Mouse (Mus musculus): ENCODE measurements at regions not wholly inside any gene's neighbourhood (a gene's known extent, or its start where the extent isn't known, plus 50 kb on each side); places are given as distances from the start of the nearest gene placed in this dataset.

DNA sequence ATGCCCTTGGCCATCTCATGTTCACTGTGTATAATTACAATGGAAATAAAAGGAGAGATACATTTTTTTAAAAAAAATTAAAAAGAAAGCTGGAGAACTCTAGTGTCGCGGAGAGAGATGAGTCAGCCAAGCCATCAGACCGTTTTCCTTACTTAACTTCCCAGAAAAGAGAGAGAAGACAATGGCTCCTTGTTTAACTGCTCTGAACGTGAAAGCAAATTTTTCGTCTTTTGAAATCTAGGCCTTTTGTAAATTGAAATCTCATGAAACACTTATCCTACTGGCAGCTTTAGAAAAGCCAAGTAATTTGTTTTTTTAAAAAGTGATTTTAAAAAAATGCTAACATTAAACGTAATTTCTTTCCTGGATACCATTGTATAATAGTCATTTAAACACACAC lies 89.7 kb upstream of the Runx1 start:
- no peak for TF ChIP-seq EP300 (IDR thresholded peaks at IDR 0.05; ENCODE audit: insufficient read depth, low read depth, low read length)
- TF ChIP-seq CTCF (IDR thresholded peaks at IDR 0.05; ENCODE audit: low read depth, low read length), result no peak
- no peak for TF ChIP-seq POLR2A (IDR thresholded peaks at IDR 0.05; ENCODE audit: insufficient read depth, low read length)
